Mouse (Mus musculus): ENCODE results near the gene Brpf1. TPM values are rescaled to one million over a fixed set of nuclear protein-coding genes. Genes with fewer than 3 reads are reported as not detected.

Gene Brpf1
- total RNA-seq, 2 experiments from 2014 or later, result 29.1 to 31.2 TPM

GRCm38 (mm10) chr6:113351653-113352052, 44.7 kb downstream of the Brpf1 start:
- no peak for DNase-seq (ENCODE audit: low spot score in 2 of 2)

GRCm38 (mm10) chr6:113352820-113353219, 45.9 kb downstream of the Brpf1 start:
- DNase-seq (ENCODE audit: low spot score in 2 of 2), result no peak

GRCm38 (mm10) chr6:113353696-113354095, 46.8 kb downstream of the Brpf1 start:
- DNase-seq (ENCODE audit: low spot score in 2 of 2), result no peak

GRCm38 (mm10) chr6:113361476-113361875, 54.5 kb downstream of the Brpf1 start:
- DNase-seq (ENCODE audit: low spot score in 2 of 2), result no peak

- peak in 1 of 2 experiments; percentile 34 for DNase-seq (ENCODE audit: low spot score in 2 of 2)
Observed at GRCm38 (mm10) chr6:113362241-113362640, 55.3 kb downstream of the Brpf1 start.

GRCm38 (mm10) chr6:113364518-113365135, 57.7 kb downstream of the Brpf1 start:
- DNase-seq (ENCODE audit: low spot score in 2 of 2), result no peak

- no peak for DNase-seq (ENCODE audit: low spot score in 2 of 2)
Observed at GRCm38 (mm10) chr6:113366639-113367038, 59.7 kb downstream of the Brpf1 start.

- DNase-seq (ENCODE audit: low spot score in 2 of 2), result no peak
Observed at GRCm38 (mm10) chr6:113367574-113367973, 60.6 kb downstream of the Brpf1 start.

- no peak for DNase-seq (ENCODE audit: low spot score in 2 of 2)
Observed at GRCm38 (mm10) chr6:113368124-113368523, 61.2 kb downstream of the Brpf1 start.

- DNase-seq (ENCODE audit: low spot score in 2 of 2), result no peak
Observed at GRCm38 (mm10) chr6:113368577-113368976, 61.6 kb downstream of the Brpf1 start.

- DNase-seq (ENCODE audit: low spot score in 2 of 2), result no peak
Observed at GRCm38 (mm10) chr6:113370194-113370929, 63.4 kb downstream of the Brpf1 start.

- DNase-seq (ENCODE audit: low spot score in 2 of 2), result no peak
Observed at GRCm38 (mm10) chr6:113373491-113373890, 66.6 kb downstream of the Brpf1 start.

Other genes with a start within 250 kb of the Brpf1 start
- 100 to 1,000 TPM in 1 of 2 experiments, 10 to 100 TPM in 1; 97.1 to 102 TPM for gene Setd5, start 229.8 kb upstream of the Brpf1 start, total RNA-seq (2021)
- 10 to 100 TPM; 70.8 to 71.8 TPM for gene Lhfpl4, start 111.8 kb upstream of the Brpf1 start, total RNA-seq (2021)
- 10 to 100 TPM; 13.8 to 18.4 TPM for gene Mtmr14, start 69.3 kb upstream of the Brpf1 start, total RNA-seq (2021)
- 10 to 100 TPM; 67.8 to 89.1 TPM for gene Cpne9, start 24.8 kb upstream of the Brpf1 start, total RNA-seq (2021)
- gene Ogg1, start 19.8 kb downstream of the Brpf1 start, total RNA-seq (2021), result 1 to 10 TPM; 7.4 to 7.9 TPM
- gene Camk1, start 36.8 kb downstream of the Brpf1 start, total RNA-seq (2021), result 100 to 1,000 TPM; 124 to 128 TPM
- gene Tada3, start 70.7 kb downstream of the Brpf1 start, total RNA-seq (2021), result 10 to 100 TPM; 46.8 to 53.7 TPM
- 100 to 1,000 TPM; 256 to 267 TPM for gene Arpc4, start 71.0 kb downstream of the Brpf1 start, total RNA-seq (2021)
- 10 to 100 TPM; 11.2 to 12.5 TPM for gene Ttll3, start 82.1 kb downstream of the Brpf1 start, total RNA-seq (2021)
- gene Rpusd3, start 112.2 kb downstream of the Brpf1 start, total RNA-seq (2021), result 10 to 100 TPM; 14.7 to 19.8 TPM
- not detected for gene Cidec, start 128.6 kb downstream of the Brpf1 start, total RNA-seq (2021)
- 10 to 100 TPM; 41.9 to 42.6 TPM for gene Jagn1, start 135.4 kb downstream of the Brpf1 start, total RNA-seq (2021)
- under 1 TPM; 0.28 to 0.56 TPM for gene Il17re, start 151.3 kb downstream of the Brpf1 start, total RNA-seq (2021)
- 1 to 10 TPM; 4.9 to 8.2 TPM for gene Il17rc, start 164.3 kb downstream of the Brpf1 start, total RNA-seq (2021)
- 100 to 1,000 TPM; 112 to 116 TPM for gene Creld1, start 176.2 kb downstream of the Brpf1 start, total RNA-seq (2021)
- gene Prrt3, start 194.8 kb downstream of the Brpf1 start, total RNA-seq (2021), result 10 to 100 TPM; 52.8 to 54.9 TPM
- 10 to 100 TPM; 71.8 to 77.6 TPM for gene Emc3, start 224.5 kb downstream of the Brpf1 start, total RNA-seq (2021)
- 1 to 10 TPM; 1.5 to 2.2 TPM for gene Fancd2, start 224.5 kb downstream of the Brpf1 start, total RNA-seq (2021)

All from left cerebral cortex, adult 18-20 months (tissue).